Mouse (Mus musculus): Measurements from ENCODE around the gene B4galnt2. TPM values are rescaled to one million over a fixed set of nuclear protein-coding genes. Genes with fewer than 3 reads are reported as not detected.
A peak's percentile ranks its signal among the peaks of the same experiment; 100 is the strongest.

B4galnt2 gene
- polyA plus RNA-seq, 1 experiment from 2014 or later = not detected

GRCm38 (mm10) chr11:95844935-95845334 lies 69.8 kb downstream of the B4galnt2 start:
- Histone ChIP-seq H3K27me3 (replicated peaks; ENCODE audit: control insufficient read depth, insufficient read depth, low read length) (peaks cover 4% of the 10 kb centered on the region; the same call in 1 of the 2 replicates), H3K9ac (replicated peaks; ENCODE audit: low read depth, low read length) (no peak overlapping the region), H3K4me3 (replicated peaks; ENCODE audit: low read length) (no peak overlapping the region), H3K9me3 (ENCODE audit: control insufficient read depth, low read length) (no peaks in the 10 kb centered on the region), H3K4me1 (replicated peaks; ENCODE audit: control insufficient read depth, insufficient read depth, low read length) (no peaks in the 10 kb centered on the region), H3K4me2 (ENCODE audit: low read length) (no peak overlapping the region), H3K27ac (ENCODE audit: low read length) (no peak overlapping the region), H3K36me3 (ENCODE audit: control insufficient read depth, insufficient read depth) (no peaks in the 10 kb centered on the region)
- WGBS = 73% methylated on average over 4 of the region's 4 CpGs
- no peak for ATAC-seq

DNA sequence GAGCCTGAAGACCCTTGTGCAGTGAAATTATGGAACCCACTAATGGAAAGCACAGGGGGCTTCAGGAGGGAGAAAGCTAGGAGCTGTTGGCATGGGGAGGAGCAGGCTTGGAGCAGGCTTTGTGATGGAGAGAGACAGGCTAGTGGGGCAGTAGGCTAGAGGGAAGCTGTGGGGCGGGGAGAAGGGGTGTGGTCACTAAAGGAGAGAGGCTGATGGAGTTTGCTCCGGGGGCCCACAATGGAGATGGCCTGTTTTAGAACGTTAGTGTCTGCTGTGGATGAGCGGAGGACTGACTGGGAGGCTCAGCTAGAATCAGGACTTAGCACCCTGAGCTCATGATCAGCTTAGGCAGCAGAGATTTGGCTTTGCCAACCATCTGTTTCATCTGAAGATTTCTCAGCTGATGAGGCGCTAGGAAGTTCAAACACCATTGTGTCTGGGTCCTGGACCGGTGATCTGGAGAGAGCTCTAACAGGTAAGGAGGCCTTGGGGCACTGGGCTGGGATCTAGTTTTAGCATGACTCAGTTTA lies 71.2 kb downstream of the B4galnt2 start:
- Histone ChIP-seq H3K4me3 (replicated peaks; ENCODE audit: low read length) (no peak overlapping the region), H3K27me3 (replicated peaks; ENCODE audit: control insufficient read depth, insufficient read depth, low read length) (peaks cover 4% of the 10 kb centered on the region; the same call in 1 of the 2 replicates), H3K4me2 (ENCODE audit: low read length) (no peak overlapping the region), H3K27ac (ENCODE audit: low read length) (no peak overlapping the region), H3K36me3 (ENCODE audit: control insufficient read depth, insufficient read depth) (no peaks in the 10 kb centered on the region), H3K4me1 (replicated peaks; ENCODE audit: control insufficient read depth, insufficient read depth, low read length) (peaks cover 10% of the 10 kb centered on the region), H3K9me3 (ENCODE audit: control insufficient read depth, low read length) (no peaks in the 10 kb centered on the region), H3K9ac (replicated peaks; ENCODE audit: low read depth, low read length) (no peak overlapping the region)
- no peak for ATAC-seq
- WGBS = 63% methylated on average over 6 of the region's 6 CpGs

DNA sequence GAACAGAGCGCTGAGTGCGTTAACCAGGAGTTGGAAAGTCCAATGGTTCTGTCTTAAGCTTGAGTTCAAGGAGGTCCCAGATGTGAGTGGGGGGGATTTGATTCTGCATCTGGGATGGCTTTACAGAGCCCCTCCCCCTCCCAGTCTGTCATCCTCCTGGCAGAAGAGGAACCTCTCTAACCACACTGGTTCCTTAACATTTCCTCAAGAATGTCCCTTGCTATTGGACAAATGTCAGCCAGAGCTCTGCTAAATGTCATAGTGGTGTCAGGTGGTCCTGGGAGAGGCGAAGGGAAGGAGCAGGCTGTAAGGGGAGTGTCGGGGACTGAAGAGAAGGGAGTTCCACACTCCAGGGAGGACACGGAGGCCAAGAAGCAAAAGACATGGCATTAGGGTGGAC lies 71.7 kb downstream of the B4galnt2 start:
- no peak for ATAC-seq
- WGBS = 83% methylated on average over 5 of the region's 5 CpGs

DNA sequence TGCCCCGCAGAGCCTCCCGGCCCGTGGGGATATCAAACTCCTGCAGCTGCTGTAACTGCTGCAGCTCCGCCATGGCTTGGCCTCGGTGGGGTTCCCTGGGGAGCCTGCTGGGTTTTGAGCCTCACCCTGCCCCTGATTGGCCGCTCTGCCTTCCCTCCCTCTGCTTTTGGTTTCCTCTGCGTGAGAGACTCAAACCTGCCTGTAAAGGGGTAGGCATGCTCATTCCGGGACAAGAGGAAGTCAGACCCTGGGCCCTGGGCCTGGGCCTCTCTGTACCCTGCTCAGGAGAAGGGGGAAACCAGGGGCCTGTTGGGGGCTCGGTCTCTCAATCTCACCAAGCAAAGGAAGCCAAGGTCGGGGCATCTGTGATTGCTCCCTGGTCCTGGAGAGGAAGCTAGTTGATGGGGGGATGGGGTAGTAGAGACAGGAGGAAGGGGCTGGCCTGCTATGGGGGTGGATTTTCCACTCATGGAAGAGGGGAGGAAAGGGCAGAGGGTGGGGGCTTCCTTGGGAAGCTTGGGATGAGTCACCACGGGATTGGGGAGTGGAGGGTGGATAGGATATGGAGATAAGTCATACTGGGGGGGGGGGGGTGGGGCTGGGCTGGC lies 72.5 kb downstream of the B4galnt2 start, which contains the start of gene Abi3:
Gene Abi3 (minus strand): TSS at position 403 of the 608 bp plus-strand sequence.
- Histone ChIP-seq H3K4me1 (replicated peaks; ENCODE audit: control insufficient read depth, insufficient read depth, low read length) (peaks cover 12% of the 10 kb centered on the region), H3K9me3 (ENCODE audit: control insufficient read depth, low read length) (no peaks in the 10 kb centered on the region), H3K27ac (ENCODE audit: low read length) (no peak within 1 kb of the TSS), H3K9ac (replicated peaks; ENCODE audit: low read depth, low read length) (no peak within 1 kb of the TSS), H3K27me3 (replicated peaks; ENCODE audit: control insufficient read depth, insufficient read depth, low read length) (peaks cover 4% of the 10 kb centered on the region; the same call in 1 of the 2 replicates), H3K4me2 (ENCODE audit: low read length) (no peak within 1 kb of the TSS), H3K4me3 (replicated peaks; ENCODE audit: low read length) (no peak within 1 kb of the TSS; the same call in 1 of the 2 replicates), H3K36me3 (ENCODE audit: control insufficient read depth, insufficient read depth) (no peaks in the 10 kb centered on the region)
- 10% methylated on average over 11 of the region's 11 CpGs for WGBS
- ATAC-seq = no peak

More for the DNA sequence above, 71.7 kb downstream of the B4galnt2 start:
- H3K36me3 ChIP-seq (ENCODE audit: control insufficient read depth, insufficient read depth) = no peaks in the 10 kb centered on the region
- no peak overlapping the region for H3K27ac ChIP-seq (ENCODE audit: low read length)
- peaks cover 10% of the 10 kb centered on the region for H3K4me1 ChIP-seq (replicated peaks; ENCODE audit: control insufficient read depth, insufficient read depth, low read length)
- H3K9ac ChIP-seq (replicated peaks; ENCODE audit: low read depth, low read length) = no peak overlapping the region
- no peak overlapping the region for H3K4me3 ChIP-seq (replicated peaks; ENCODE audit: low read length)
- H3K9me3 ChIP-seq (ENCODE audit: control insufficient read depth, low read length) = no peaks in the 10 kb centered on the region
- peaks cover 4% of the 10 kb centered on the region; the same call in 1 of the 2 replicates for H3K27me3 ChIP-seq (replicated peaks; ENCODE audit: control insufficient read depth, insufficient read depth, low read length)
- no peak overlapping the region for H3K4me2 ChIP-seq (ENCODE audit: low read length)

DNA sequence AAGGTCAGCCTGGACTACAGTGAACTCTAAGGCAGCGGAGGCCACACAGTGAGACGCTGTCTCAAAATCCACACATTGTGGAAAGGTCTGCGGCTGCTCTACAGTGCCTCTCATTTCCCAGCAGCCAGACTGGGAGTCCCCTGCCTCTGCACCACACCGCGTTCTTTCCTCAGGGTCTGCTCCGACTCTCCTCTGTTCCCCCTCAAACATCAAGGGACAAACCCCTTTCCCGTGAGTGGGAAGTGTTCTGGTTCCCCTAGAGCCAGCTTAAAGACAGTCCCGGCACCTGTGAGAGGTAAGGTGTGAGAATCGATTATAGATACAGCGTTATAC lies 73.2 kb downstream of the B4galnt2 start:
- ATAC-seq = no peak
- Histone ChIP-seq H3K36me3 (ENCODE audit: control insufficient read depth, insufficient read depth) (no peaks in the 10 kb centered on the region), H3K9ac (replicated peaks; ENCODE audit: low read depth, low read length) (no peak overlapping the region), H3K4me2 (ENCODE audit: low read length) (no peak overlapping the region), H3K27me3 (replicated peaks; ENCODE audit: control insufficient read depth, insufficient read depth, low read length) (peaks cover 5% of the 10 kb centered on the region; the same call in 1 of the 2 replicates), H3K4me3 (replicated peaks; ENCODE audit: low read length) (no peak overlapping the region; the same call in 1 of the 2 replicates), H3K4me1 (replicated peaks; ENCODE audit: control insufficient read depth, insufficient read depth, low read length) (peaks cover 17% of the 10 kb centered on the region), H3K9me3 (ENCODE audit: control insufficient read depth, low read length) (no peaks in the 10 kb centered on the region), H3K27ac (ENCODE audit: low read length) (no peak overlapping the region)
- 58% methylated on average over 10 of the region's 10 CpGs for WGBS

GRCm38 (mm10) chr11:95840694-95841497 lies 73.8 kb downstream of the B4galnt2 start:
- Histone ChIP-seq H3K4me2 (ENCODE audit: low read length) (no peak overlapping the region), H3K27me3 (replicated peaks; ENCODE audit: control insufficient read depth, insufficient read depth, low read length) (peaks cover 11% of the 10 kb centered on the region), H3K36me3 (ENCODE audit: control insufficient read depth, insufficient read depth) (no peaks in the 10 kb centered on the region), H3K4me1 (replicated peaks; ENCODE audit: control insufficient read depth, insufficient read depth, low read length) (peaks cover 17% of the 10 kb centered on the region), H3K9ac (replicated peaks; ENCODE audit: low read depth, low read length) (no peak overlapping the region), H3K27ac (ENCODE audit: low read length) (no peak overlapping the region), H3K9me3 (ENCODE audit: control insufficient read depth, low read length) (no peaks in the 10 kb centered on the region), H3K4me3 (replicated peaks; ENCODE audit: low read length) (no peak overlapping the region)
- no peak for ATAC-seq
- WGBS = 76% methylated on average over 5 of the region's 5 CpGs

- Histone ChIP-seq H3K4me1 (replicated peaks; ENCODE audit: control insufficient read depth, insufficient read depth, low read length) (peaks cover 18% of the 10 kb centered on the region), H3K4me2 (ENCODE audit: low read length) (no peak overlapping the region), H3K27ac (ENCODE audit: low read length) (no peak overlapping the region), H3K36me3 (ENCODE audit: control insufficient read depth, insufficient read depth) (no peaks in the 10 kb centered on the region), H3K9ac (replicated peaks; ENCODE audit: low read depth, low read length) (no peak overlapping the region), H3K9me3 (ENCODE audit: control insufficient read depth, low read length) (no peaks in the 10 kb centered on the region), H3K4me3 (replicated peaks; ENCODE audit: low read length) (no peak overlapping the region), H3K27me3 (replicated peaks; ENCODE audit: control insufficient read depth, insufficient read depth, low read length) (peaks cover 24% of the 10 kb centered on the region)
- peak; percentile 61 for ATAC-seq
- 49% methylated on average over 8 of the region's 8 CpGs for WGBS
Observed at GRCm38 (mm10) chr11:95838999-95839868, 75.5 kb downstream of the B4galnt2 start.

DNA sequence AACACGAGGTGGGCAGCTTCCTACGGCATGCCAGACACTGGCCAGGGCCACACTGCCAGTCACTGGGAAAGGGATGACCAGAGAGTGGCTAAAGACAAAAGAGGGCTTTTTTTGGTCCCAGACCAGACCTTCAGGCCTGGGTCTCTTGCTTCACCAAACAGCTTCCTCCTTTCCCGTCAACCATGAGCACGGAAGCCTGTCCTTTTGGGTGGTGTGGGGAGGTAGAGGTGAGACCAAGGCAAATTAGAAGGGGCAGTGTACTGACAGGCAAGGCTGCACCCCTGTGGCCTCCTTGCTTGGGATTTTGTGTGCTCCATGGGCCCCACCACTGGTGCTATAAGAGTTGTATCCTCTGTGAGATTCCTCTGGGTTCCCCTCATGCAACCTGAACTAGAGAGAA lies 76.1 kb downstream of the B4galnt2 start:
- H3K27me3 ChIP-seq (replicated peaks; ENCODE audit: control insufficient read depth, insufficient read depth, low read length) = peaks cover 30% of the 10 kb centered on the region
- H3K27ac ChIP-seq (ENCODE audit: low read length) = no peak overlapping the region
- no peaks in the 10 kb centered on the region for H3K36me3 ChIP-seq (ENCODE audit: control insufficient read depth, insufficient read depth)
- H3K9me3 ChIP-seq (ENCODE audit: control insufficient read depth, low read length) = no peaks in the 10 kb centered on the region
- ATAC-seq = no peak; the same call in 1 of the 2 replicates
- H3K4me1 ChIP-seq (replicated peaks; ENCODE audit: control insufficient read depth, insufficient read depth, low read length) = peaks cover 24% of the 10 kb centered on the region
- no peak overlapping the region for H3K4me3 ChIP-seq (replicated peaks; ENCODE audit: low read length)
- H3K9ac ChIP-seq (replicated peaks; ENCODE audit: low read depth, low read length) = no peak overlapping the region
- H3K4me2 ChIP-seq (ENCODE audit: low read length) = no peak overlapping the region
- 77% methylated on average over 4 of the region's 4 CpGs for WGBS

DNA sequence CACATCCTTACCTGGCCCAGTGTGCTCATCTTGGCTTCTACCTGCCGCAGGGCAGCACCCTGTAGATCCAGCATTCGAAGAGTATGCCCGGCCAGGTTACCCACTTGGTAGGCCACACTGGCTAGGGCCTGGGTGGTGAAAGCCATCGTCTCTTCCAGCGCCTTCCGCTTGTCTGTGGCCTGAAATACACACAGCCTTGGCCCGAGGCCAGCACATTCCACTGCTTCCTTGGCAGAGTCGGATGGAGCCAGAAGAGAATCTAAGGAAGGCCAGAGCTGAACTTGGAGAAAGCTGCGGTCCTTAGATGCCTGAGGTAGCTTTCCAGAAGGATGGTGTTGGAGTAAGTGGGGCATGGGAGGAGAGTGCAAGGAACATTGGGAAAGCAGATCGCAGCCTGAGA lies 77.6 kb downstream of the B4galnt2 start, which contains the start of gene Gngt2:
Gene Gngt2 (plus strand): TSS at position 158 of the 400 bp plus-strand sequence.
- H3K9ac ChIP-seq (replicated peaks; ENCODE audit: low read depth, low read length) = no peak within 1 kb of the TSS
- no peaks in the 10 kb centered on the region for H3K36me3 ChIP-seq (ENCODE audit: control insufficient read depth, insufficient read depth)
- ATAC-seq = no peak
- H3K4me2 ChIP-seq (ENCODE audit: low read length) = no peak within 1 kb of the TSS
- H3K4me3 ChIP-seq (replicated peaks; ENCODE audit: low read length) = no peak within 1 kb of the TSS
- peaks cover 46% of the 10 kb centered on the region for H3K27me3 ChIP-seq (replicated peaks; ENCODE audit: control insufficient read depth, insufficient read depth, low read length)
- H3K9me3 ChIP-seq (ENCODE audit: control insufficient read depth, low read length) = no peaks in the 10 kb centered on the region
- H3K4me1 ChIP-seq (replicated peaks; ENCODE audit: control insufficient read depth, insufficient read depth, low read length) = peaks cover 24% of the 10 kb centered on the region
- no peak within 1 kb of the TSS for H3K27ac ChIP-seq (ENCODE audit: low read length)
- WGBS = 60% methylated on average over 10 of the region's 10 CpGs
